Mouse (Mus musculus): Measurements from ENCODE around the gene Pakap.

- no peak for TF ChIP-seq POLR2A (IDR thresholded peaks at IDR 0.05; ENCODE audit: insufficient read depth, low read depth, low read length)
- TF ChIP-seq CTCF (IDR thresholded peaks at IDR 0.05; ENCODE audit: insufficient read depth, low read depth, low read length), result no peak
Observed at GRCm38 (mm10) chr4:57937292-57937691, 369.3 kb downstream of the Pakap start.
